Mouse (Mus musculus) lung, adult 2 months (tissue): ENCODE measurements around the gene Trpv6. TPM values are rescaled to one million over a fixed set of nuclear protein-coding genes. Genes with fewer than 3 reads are reported as not detected.

ENCODE experiments used
- DNase-seq: peaks from one replicate; pipeline ENCODE4 v3.0.0; 2022
- H3K4me1 ChIP-seq: fragments of 200-500 bp; 2 replicates; pipeline ENCODE4 v1.6.1; 2011; ENCODE audit warnings: low read length; ENCODE audit not compliant: control insufficient read depth, insufficient read depth
- H3K4me3 ChIP-seq: fragments of 200-500 bp; replicated peaks from 2 replicates; pipeline ENCODE3; 2011; ENCODE audit warnings: low read depth, mild to moderate bottlenecking, control low read depth, low read length; ENCODE audit errors: extremely low read depth
- CTCF ChIP-seq: fragments of 200-500 bp; IDR thresholded peaks from 2 replicates; pipeline ENCODE4 v1.5.1; 2011; ENCODE audit warnings: mild to moderate bottlenecking, low read length, control low read depth; ENCODE audit not compliant: insufficient read depth
- POLR2A ChIP-seq: fragments of 200-500 bp; IDR thresholded peaks from 2 replicates; pipeline ENCODE4 v1.6.1; 2011; ENCODE audit warnings: low read depth, mild to moderate bottlenecking, control low read depth, low read length, borderline replicate concordance; ENCODE audit errors: extremely low read depth
- WGBS: fragments of 180-500 bp; shearing (Covaris S2); methylation state at CpG from one replicate; pipeline ENCODE4 v1.1.7; 2018; 5-methylcytosine and 5-hydroxymethylcytosine counted together
- polyA plus RNA-seq: library from polyadenylated mRNA; depleted of rRNA; stranded (reverse); fragments of >200 nt; gene quantifications from 2 replicates; pipeline ENCODE4 v1.2.3, GENCODE M21; 2012; rRNA removed

Gene Trpv6
- 3.0 and 4.5 TPM in 2 replicates for polyA plus RNA-seq

- H3K4me3 ChIP-seq: peak within 1 kb of the TSS; percentile 0
- no peak for DNase-seq
- no peaks in the 10 kb centered on the region for H3K4me1 ChIP-seq
- 22% methylated on average over 5 of the region's 5 CpGs for WGBS
- TF ChIP-seq POLR2A: no peak
- TF ChIP-seq CTCF: no peak
Observed at GRCm38 (mm10) chr6:41636178-41636577, at the start of gene Trpv6. Gene Trpv6 (minus strand): TSS chr6:41636405.

- TF ChIP-seq CTCF (no peak), POLR2A (no peak)
- 83% methylated on average over 3 of the region's 3 CpGs for WGBS
- DNase-seq: no peak
- no peaks in the 10 kb centered on the region for H3K4me1 ChIP-seq
- no peak overlapping the region for H3K4me3 ChIP-seq
Observed at GRCm38 (mm10) chr6:41685596-41685995, 49.4 kb upstream of the Trpv6 start.

GRCm38 (mm10) chr6:41684911-41685310 is 48.7 kb upstream of the Trpv6 start:
- DNase-seq: no peak
- WGBS: 64% methylated on average over 5 of the region's 5 CpGs
- Histone ChIP-seq H3K4me3 (no peak overlapping the region), H3K4me1 (no peaks in the 10 kb centered on the region)
- TF ChIP-seq POLR2A (no peak), CTCF (no peak)

- TF ChIP-seq POLR2A (no peak), CTCF (no peak)
- WGBS: 79% methylated on average over 2 of the region's 2 CpGs
- Histone ChIP-seq H3K4me3 (no peak within 1 kb of the TSS), H3K4me1 (no peaks in the 10 kb centered on the region)
- no peak for DNase-seq
Observed at GRCm38 (mm10) chr6:41684131-41684530, 47.9 kb upstream of the Trpv6 start, which contains the start of gene Llcfc1. Gene Llcfc1 (plus strand): TSS chr6:41684431.

- TF ChIP-seq CTCF: no peak
- no peak for TF ChIP-seq POLR2A
- no peak for DNase-seq
- H3K4me3 ChIP-seq: no peak overlapping the region
- WGBS: 72% methylated on average over 5 of the region's 5 CpGs
- no peaks in the 10 kb centered on the region for H3K4me1 ChIP-seq
Observed at GRCm38 (mm10) chr6:41681656-41682055, 45.5 kb upstream of the Trpv6 start.

- TF ChIP-seq CTCF: no peak
- no peak for TF ChIP-seq POLR2A
- WGBS: 50% methylated on average over 1 of the region's 1 CpGs
- Histone ChIP-seq H3K4me1 (no peaks in the 10 kb centered on the region), H3K4me3 (no peak within 1 kb of the TSS)
- no peak for DNase-seq
Observed at GRCm38 (mm10) chr6:41680669-41681068, 44.5 kb upstream of the Trpv6 start, which contains the start of gene Trpv5. Gene Trpv5 (minus strand): TSS chr6:41680769.

GRCm38 (mm10) chr6:41676530-41676929 is 40.3 kb upstream of the Trpv6 start:
- 88% methylated on average over 2 of the region's 2 CpGs for WGBS
- TF ChIP-seq POLR2A (no peak), CTCF (no peak)
- no peak overlapping the region for H3K4me3 ChIP-seq

GRCm38 (mm10) chr6:41662320-41662719 is 26.1 kb upstream of the Trpv6 start:
- Histone ChIP-seq H3K4me1 (no peaks in the 10 kb centered on the region), H3K4me3 (no peak overlapping the region)
- TF ChIP-seq CTCF: no peak
- no peak for TF ChIP-seq POLR2A
- WGBS: 24% methylated on average over 2 of the region's 2 CpGs
- no peak for DNase-seq

More at GRCm38 (mm10) chr6:41676530-41676929, 40.3 kb upstream of the Trpv6 start:
- no peaks in the 10 kb centered on the region for H3K4me1 ChIP-seq
- no peak for DNase-seq

- no peak overlapping the region for H3K4me3 ChIP-seq
Observed at GRCm38 (mm10) chr6:41658487-41658886, 22.3 kb upstream of the Trpv6 start.

GRCm38 (mm10) chr6:41654648-41655047 is 18.4 kb upstream of the Trpv6 start:
- Histone ChIP-seq H3K4me3 (no peak overlapping the region), H3K4me1 (no peaks in the 10 kb centered on the region)
- no peak for DNase-seq
- TF ChIP-seq CTCF (no peak), POLR2A (no peak)
- WGBS: 70% methylated on average over 8 of the region's 8 CpGs

More at GRCm38 (mm10) chr6:41658487-41658886, 22.3 kb upstream of the Trpv6 start:
- no peak for TF ChIP-seq POLR2A
- no peak for TF ChIP-seq CTCF
- no peaks in the 10 kb centered on the region for H3K4me1 ChIP-seq
- 53% methylated on average over 1 of the region's 1 CpGs for WGBS
- no peak for DNase-seq
